Mouse (Mus musculus): ENCODE results near the gene Cdkal1.

Cdkal1 gene

GRCm38 (mm10) chr13:29777225-29777624, 78.2 kb downstream of the Cdkal1 start:
- in situ Hi-C loops (cut with MboI; ENCODE audit: low pct_unique_long_range_greater_than_20kb in 1 of 2, low sequenced_read_pairs in 2 of 2, unreplicated experiment in 1 of 2): no loop called here

GRCm38 (mm10) chr13:29775603-29776230, 79.8 kb downstream of the Cdkal1 start:
- in situ Hi-C loops (cut with MboI; ENCODE audit: low pct_unique_long_range_greater_than_20kb in 1 of 2, low sequenced_read_pairs in 2 of 2, unreplicated experiment in 1 of 2): no loop called here

- in situ Hi-C loops (cut with MboI; ENCODE audit: low pct_unique_long_range_greater_than_20kb in 1 of 2, low sequenced_read_pairs in 2 of 2, unreplicated experiment in 1 of 2): no loop called here
These were observed 81.9 kb downstream of the Cdkal1 start for GRCm38 (mm10) chr13:29773563-29773962.

GRCm38 (mm10) chr13:29772970-29773369, 82.5 kb downstream of the Cdkal1 start:
- in situ Hi-C loops (cut with MboI; ENCODE audit: low pct_unique_long_range_greater_than_20kb in 1 of 2, low sequenced_read_pairs in 2 of 2, unreplicated experiment in 1 of 2): no loop called here

GRCm38 (mm10) chr13:29769647-29770436, 85.6 kb downstream of the Cdkal1 start:
- in situ Hi-C loops (cut with MboI; ENCODE audit: low pct_unique_long_range_greater_than_20kb in 1 of 2, low sequenced_read_pairs in 2 of 2, unreplicated experiment in 1 of 2): no loop called here

- in situ Hi-C loops (cut with MboI; ENCODE audit: low pct_unique_long_range_greater_than_20kb in 1 of 2, low sequenced_read_pairs in 2 of 2, unreplicated experiment in 1 of 2): no loop called here
These were observed 87.4 kb downstream of the Cdkal1 start for GRCm38 (mm10) chr13:29768104-29768503.

GRCm38 (mm10) chr13:29767587-29767986, 87.9 kb downstream of the Cdkal1 start:
- in situ Hi-C loops (cut with MboI; ENCODE audit: low pct_unique_long_range_greater_than_20kb in 1 of 2, low sequenced_read_pairs in 2 of 2, unreplicated experiment in 1 of 2): no loop called here

GRCm38 (mm10) chr13:29766377-29766776, 89.1 kb downstream of the Cdkal1 start:
- in situ Hi-C loops (cut with MboI; ENCODE audit: low pct_unique_long_range_greater_than_20kb in 1 of 2, low sequenced_read_pairs in 2 of 2, unreplicated experiment in 1 of 2): no loop called here

- in situ Hi-C loops (cut with MboI; ENCODE audit: low pct_unique_long_range_greater_than_20kb in 1 of 2, low sequenced_read_pairs in 2 of 2, unreplicated experiment in 1 of 2): no loop called here
These were observed 90.2 kb downstream of the Cdkal1 start for GRCm38 (mm10) chr13:29765296-29765695.

GRCm38 (mm10) chr13:29759691-29760467, 95.6 kb downstream of the Cdkal1 start:
- in situ Hi-C loops (cut with MboI; ENCODE audit: low pct_unique_long_range_greater_than_20kb in 1 of 2, low sequenced_read_pairs in 2 of 2, unreplicated experiment in 1 of 2): no loop called here

- in situ Hi-C loops (cut with MboI; ENCODE audit: low pct_unique_long_range_greater_than_20kb in 1 of 2, low sequenced_read_pairs in 2 of 2, unreplicated experiment in 1 of 2): no loop called here
These were observed 99.4 kb downstream of the Cdkal1 start for GRCm38 (mm10) chr13:29756052-29756451.

- in situ Hi-C loops (cut with MboI; ENCODE audit: low pct_unique_long_range_greater_than_20kb in 1 of 2, low sequenced_read_pairs in 2 of 2, unreplicated experiment in 1 of 2): no loop called here
These were observed 102.2 kb downstream of the Cdkal1 start for GRCm38 (mm10) chr13:29753254-29753653.

GRCm38 (mm10) chr13:29752061-29752460, 103.4 kb downstream of the Cdkal1 start:
- in situ Hi-C loops (cut with MboI; ENCODE audit: low pct_unique_long_range_greater_than_20kb in 1 of 2, low sequenced_read_pairs in 2 of 2, unreplicated experiment in 1 of 2): no loop called here

GRCm38 (mm10) chr13:29751201-29751600, 104.3 kb downstream of the Cdkal1 start:
- in situ Hi-C loops (cut with MboI; ENCODE audit: low pct_unique_long_range_greater_than_20kb in 1 of 2, low sequenced_read_pairs in 2 of 2, unreplicated experiment in 1 of 2): no loop called here

- in situ Hi-C loops (cut with MboI; ENCODE audit: low pct_unique_long_range_greater_than_20kb in 1 of 2, low sequenced_read_pairs in 2 of 2, unreplicated experiment in 1 of 2): no loop called here
These were observed 108.2 kb downstream of the Cdkal1 start for GRCm38 (mm10) chr13:29747347-29747647.

GRCm38 (mm10) chr13:29746501-29747346, 108.8 kb downstream of the Cdkal1 start:
- in situ Hi-C loops (cut with MboI; ENCODE audit: low pct_unique_long_range_greater_than_20kb in 1 of 2, low sequenced_read_pairs in 2 of 2, unreplicated experiment in 1 of 2): no loop called here

GRCm38 (mm10) chr13:29745073-29745472, 110.4 kb downstream of the Cdkal1 start:
- in situ Hi-C loops (cut with MboI; ENCODE audit: low pct_unique_long_range_greater_than_20kb in 1 of 2, low sequenced_read_pairs in 2 of 2, unreplicated experiment in 1 of 2): no loop called here

GRCm38 (mm10) chr13:29744188-29744587, 111.3 kb downstream of the Cdkal1 start:
- in situ Hi-C loops (cut with MboI; ENCODE audit: low pct_unique_long_range_greater_than_20kb in 1 of 2, low sequenced_read_pairs in 2 of 2, unreplicated experiment in 1 of 2): no loop called here

- in situ Hi-C loops (cut with MboI; ENCODE audit: low pct_unique_long_range_greater_than_20kb in 1 of 2, low sequenced_read_pairs in 2 of 2, unreplicated experiment in 1 of 2): no loop called here
These were observed 111.7 kb downstream of the Cdkal1 start for GRCm38 (mm10) chr13:29743761-29744160.
